Mouse (Mus musculus) MEL (cell line): Measurements from ENCODE around the gene Ctc1. TPM values are rescaled to one million over a fixed set of nuclear protein-coding genes. Genes with fewer than 3 reads are reported as not detected.
A peak's percentile ranks its signal among the peaks of the same experiment; 100 is the strongest.

Experiments used
- DNase-seq: peaks from one replicate; pipeline ENCODE4 v3.0.0; 2011; ENCODE audit warnings: low read depth, low spot score
- H3K27ac ChIP-seq: 2 replicates; pipeline ENCODE4 v1.5.1; 2012; ENCODE audit warnings: low read depth, mild to moderate bottlenecking, control low read depth, low read length, moderate library complexity; ENCODE audit not compliant: control insufficient read depth
- H3K27me3 ChIP-seq, 2 experiments: fragments of 150-350 bp in 1 of 2; sonication (generic) in 1 of 2; 2 replicates each; pipeline ENCODE4 v1.6.1; 2012; ENCODE audit warnings: low read length in 2 of 2, mild to moderate bottlenecking in 2 of 2, improper control_type of control experiment in 1 of 2, moderate library complexity in 1 of 2; ENCODE audit not compliant: insufficient read depth in 2 of 2, control insufficient read depth in 1 of 2
- H3K36me3 ChIP-seq, 2 experiments: 2 replicates each; pipeline ENCODE4 v1.6.1; 2012 to 2014; ENCODE audit warnings: low read length in 2 of 2, improper control_type of control experiment in 1 of 2, inconsistent platforms in 1 of 2, mild to moderate bottlenecking in 1 of 2; ENCODE audit not compliant: insufficient read depth in 2 of 2, control insufficient read depth in 1 of 2
- H3K4me1 ChIP-seq, 2 experiments: fragments of 150-350 bp in 1 of 2; sonication (generic) in 1 of 2; 2 replicates each; pipeline ENCODE4 v1.6.1; 2012; ENCODE audit warnings: low read length in 2 of 2, improper control_type of control experiment in 1 of 2, mild to moderate bottlenecking in 1 of 2; ENCODE audit not compliant: insufficient read depth in 2 of 2, control insufficient read depth in 1 of 2
- H3K4me3 ChIP-seq, 2 experiments: fragments of 150-350 bp in 1 of 2; sonication (generic) in 1 of 2; 2 replicates each; pipeline ENCODE4 v1.5.1; 2012; ENCODE audit warnings: low read depth in 2 of 2, low read length in 2 of 2, mild to moderate bottlenecking in 2 of 2, moderate library complexity in 2 of 2, control low read depth in 1 of 2, improper control_type of control experiment in 1 of 2; ENCODE audit not compliant: control insufficient read depth in 1 of 2, insufficient read depth in 1 of 2
- H3K79me2 ChIP-seq: 2 replicates; pipeline ENCODE4 v1.6.1; 2012; ENCODE audit warnings: mild to moderate bottlenecking, low read length, moderate library complexity; ENCODE audit not compliant: control insufficient read depth, poor library complexity, insufficient read depth
- H3K9ac ChIP-seq: 2 replicates; pipeline ENCODE4 v1.6.1; 2012; ENCODE audit warnings: low read depth, mild to moderate bottlenecking, control low read depth, low read length, moderate library complexity; ENCODE audit not compliant: control insufficient read depth, poor library complexity, severe bottlenecking
- H3K9me3 ChIP-seq: fragments of 150-350 bp; sonication (generic); replicated peaks from 2 replicates; pipeline ENCODE4 v1.6.1; 2012; ENCODE audit warnings: mild to moderate bottlenecking, low read length, improper control_type of control experiment, moderate library complexity; ENCODE audit not compliant: insufficient read depth
- BHLHE40 ChIP-seq: IDR thresholded peaks from 2 replicates; pipeline ENCODE4 v1.6.1; 2012; ENCODE audit warnings: low read depth, mild to moderate bottlenecking, inconsistent platforms, low read length, improper control_type of control experiment, borderline replicate concordance
- CHD1 ChIP-seq: IDR thresholded peaks from 2 replicates; pipeline ENCODE4 v1.6.1; 2012; ENCODE audit warnings: low read depth, mild to moderate bottlenecking, inconsistent platforms, low read length, improper control_type of control experiment
- CHD2 ChIP-seq: IDR thresholded peaks from 2 replicates; pipeline ENCODE4 v1.6.1; 2011; ENCODE audit warnings: low read length, improper control_type of control experiment
- ELF1 ChIP-seq: IDR thresholded peaks from 2 replicates; pipeline ENCODE4 v1.6.1; 2014; ENCODE audit warnings: low read depth, mild to moderate bottlenecking, inconsistent platforms, low read length, improper control_type of control experiment, moderate library complexity
- EP300 ChIP-seq, 2 experiments: IDR thresholded peaks; 2 replicates each; pipeline ENCODE4 v1.6.1; 2011; ENCODE audit warnings: improper control_type of control experiment in 2 of 2, low read length in 2 of 2, low read depth in 1 of 2, mild to moderate bottlenecking in 1 of 2
- ETS1 ChIP-seq: IDR thresholded peaks from 2 replicates; pipeline ENCODE4 v1.6.1; 2012; ENCODE audit warnings: low read depth, mild to moderate bottlenecking, inconsistent platforms, low read length, improper control_type of control experiment, moderate library complexity
- GABPA ChIP-seq: IDR thresholded peaks from 2 replicates; pipeline ENCODE4 v1.6.1; 2012; ENCODE audit warnings: low read depth, mild to moderate bottlenecking, inconsistent platforms, low read length, improper control_type of control experiment, moderate library complexity
- GATA1 ChIP-seq: IDR thresholded peaks from 2 replicates; pipeline ENCODE4 v1.6.1; 2011; ENCODE audit warnings: low read depth, low read length, improper control_type of control experiment
- HCFC1 ChIP-seq: IDR thresholded peaks from 2 replicates; pipeline ENCODE4 v1.6.1; 2012; ENCODE audit warnings: low read depth, mild to moderate bottlenecking, inconsistent platforms, low read length, improper control_type of control experiment, moderate library complexity
- JUND ChIP-seq: IDR thresholded peaks from 2 replicates; pipeline ENCODE4 v1.6.1; 2011; ENCODE audit warnings: low read depth, mild to moderate bottlenecking, improper control_type of control experiment, low read length
- MAFK ChIP-seq: IDR thresholded peaks from 2 replicates; pipeline ENCODE4 v1.6.1; 2011; ENCODE audit warnings: low read depth, mild to moderate bottlenecking, low read length, improper control_type of control experiment, borderline replicate concordance
- MAX ChIP-seq: IDR thresholded peaks from 2 replicates; pipeline ENCODE4 v1.6.1; 2011; ENCODE audit warnings: low read length, improper control_type of control experiment
- MEF2A ChIP-seq: IDR thresholded peaks from 2 replicates; pipeline ENCODE4 v1.6.1; 2014; ENCODE audit warnings: low read depth, mild to moderate bottlenecking, inconsistent platforms, low read length, improper control_type of control experiment; ENCODE audit not compliant: poor library complexity, insufficient replicate concordance, severe bottlenecking; ENCODE audit errors: extremely low read depth
- MXI1 ChIP-seq: IDR thresholded peaks from 2 replicates; pipeline ENCODE4 v1.6.1; 2011; ENCODE audit warnings: mild to moderate bottlenecking, low read depth, low read length, improper control_type of control experiment
- MYB ChIP-seq: IDR thresholded peaks from 2 replicates; pipeline ENCODE4 v1.6.1; 2011; ENCODE audit warnings: mild to moderate bottlenecking, low read depth, low read length, improper control_type of control experiment
- MYC ChIP-seq: IDR thresholded peaks from 2 replicates; pipeline ENCODE4 v1.6.1; 2011; ENCODE audit warnings: low read depth, mild to moderate bottlenecking, low read length, improper control_type of control experiment, moderate library complexity
- POLR2AphosphoS2 ChIP-seq: IDR thresholded peaks from 2 replicates; pipeline ENCODE4 v1.6.1; 2011; ENCODE audit warnings: low read length, improper control_type of control experiment
- RAD21 ChIP-seq: IDR thresholded peaks from 2 replicates; pipeline ENCODE4 v1.6.1; 2011; ENCODE audit warnings: mild to moderate bottlenecking, low read depth, low read length, improper control_type of control experiment
- SIN3A ChIP-seq: IDR thresholded peaks from 2 replicates; pipeline ENCODE4 v1.6.1; 2012; ENCODE audit warnings: low read length, improper control_type of control experiment, inconsistent platforms
- SMC3 ChIP-seq: IDR thresholded peaks from 2 replicates; pipeline ENCODE4 v1.6.1; 2011; ENCODE audit warnings: low read depth, low read length, improper control_type of control experiment
- TAL1 ChIP-seq: IDR thresholded peaks from 2 replicates; pipeline ENCODE4 v1.6.1; 2012; ENCODE audit warnings: mild to moderate bottlenecking, inconsistent platforms, low read length, moderate library complexity, mixed read lengths
- TBP ChIP-seq: IDR thresholded peaks from 2 replicates; pipeline ENCODE4 v1.8.0; 2011; ENCODE audit warnings: low read depth, low read length, improper control_type of control experiment
- TCF12 ChIP-seq: IDR thresholded peaks from 2 replicates; pipeline ENCODE4 v1.6.1; 2014; ENCODE audit warnings: low read depth, mild to moderate bottlenecking, inconsistent platforms, low read length, improper control_type of control experiment, moderate library complexity
- ZC3H11A ChIP-seq: IDR thresholded peaks from 2 replicates; pipeline ENCODE4 v1.6.1; 2012; ENCODE audit warnings: low read depth, mild to moderate bottlenecking, inconsistent platforms, low read length, improper control_type of control experiment
- ZNF384 ChIP-seq: IDR thresholded peaks from 2 replicates; pipeline ENCODE4 v1.6.1; 2012; ENCODE audit warnings: low read depth, mild to moderate bottlenecking, inconsistent platforms, low read length, improper control_type of control experiment
- polyA plus RNA-seq, 2 experiments: library from polyadenylated mRNA; stranded (reverse) in 1 of 2; unstranded in 1 of 2; fragments of >175 nt in 1 of 2; fragments of >200 nt in 1 of 2; gene quantifications; 2 replicates each; pipeline versions ENCODE4 v1.2.1 to v1.2.4; 2012; ENCODE audit warnings: low replicate concordance in 2 of 2, low read depth in 1 of 2; ENCODE audit not compliant: insufficient read length in 2 of 2, insufficient read depth in 1 of 2, missing spikeins in 1 of 2
- total RNA-seq: library from RNA; depleted of rRNA; stranded (reverse); fragments of 300-350 nt; gene quantifications from 2 replicates; pipeline ENCODE4 v1.2.3, GENCODE M21; 2012

Gene Ctc1
- total and polyA plus RNA-seq, 3 experiments: 16.0 to 59.1 TPM; not detected in 1

GRCm38 (mm10) chr11:69008182-69009121 is 7.3 kb upstream of the Ctc1 start, which contains the start of gene Pfas (continued):
- TF ChIP-seq HCFC1 (peak; percentile 92), ZC3H11A (no peak), SMC3 (no peak), MEF2A (no peak)

GRCm38 (mm10) chr11:69009508-69009907 is 6.2 kb upstream of the Ctc1 start:
- peaks cover 0 to 10% of the 10 kb centered on the region in 2 experiments; a peak in 3 of 4 replicates for H3K4me1 ChIP-seq

DNA sequence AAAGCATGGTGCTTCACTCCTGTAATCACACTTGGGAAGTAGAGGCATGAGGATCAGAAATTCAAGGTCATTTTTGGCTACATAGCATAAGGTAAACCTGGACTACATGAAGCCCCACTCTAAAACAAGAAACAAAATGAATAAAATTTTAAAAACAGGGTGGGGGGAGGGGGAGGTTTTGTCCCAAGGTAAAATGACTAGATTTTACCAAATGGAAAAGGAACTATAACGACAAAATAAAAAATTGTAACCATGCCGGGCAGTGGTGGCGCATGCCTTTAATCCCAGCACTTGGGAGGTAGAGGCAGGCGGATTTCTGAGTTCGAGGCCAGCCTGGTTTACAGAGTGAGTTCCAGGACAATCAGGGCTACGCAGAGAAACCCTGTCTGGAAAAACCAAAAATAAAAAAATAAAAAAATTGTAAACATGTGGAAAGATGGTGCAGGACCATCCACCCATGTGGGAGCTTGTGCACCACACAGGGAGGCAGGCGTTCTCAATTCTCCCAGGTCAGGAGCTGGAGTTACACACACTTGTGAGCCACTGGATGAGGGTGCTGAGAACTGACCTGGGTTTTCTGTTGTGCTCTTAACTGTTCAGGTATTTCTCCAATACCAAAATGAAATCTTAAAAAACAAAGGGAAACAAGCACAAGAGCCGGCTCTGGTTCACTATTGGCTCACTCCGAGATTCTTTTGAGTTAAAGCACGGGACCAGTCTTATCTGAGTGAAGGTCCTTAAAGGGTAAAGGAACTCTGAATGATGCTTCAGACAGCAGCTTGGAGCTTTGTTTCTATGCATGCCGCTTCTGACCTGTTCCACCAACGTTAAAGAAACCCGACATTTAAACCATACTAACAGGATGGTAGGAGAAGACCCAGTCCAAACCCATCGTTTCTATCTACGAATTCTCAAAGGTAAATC is 5.0 kb upstream of the Ctc1 start:
- peaks cover 25% of the 10 kb centered on the region for H3K79me2 ChIP-seq
- no peaks in the 10 kb centered on the region for H3K9me3 ChIP-seq
- peaks cover 0 to 22% of the 10 kb centered on the region in 2 experiments; a peak in 2 of 4 replicates for H3K36me3 ChIP-seq
- H3K4me3 ChIP-seq: peak overlapping the region; percentile 28 to 47
- H3K27ac ChIP-seq: peak overlapping the region; percentile 58
- H3K9ac ChIP-seq: peak overlapping the region; percentile 40
- H3K4me1 ChIP-seq: peaks cover 0 to 15% of the 10 kb centered on the region in 2 experiments; a peak in 3 of 4 replicates
- DNase-seq: peak; percentile 83
- no peaks in the 10 kb centered on the region for H3K27me3 ChIP-seq
- no peak for TF ChIP-seq TAL1
- no peak for TF ChIP-seq MAX
- no peak for TF ChIP-seq GABPA
- no peak for TF ChIP-seq RAD21
- no peak for TF ChIP-seq EP300 (IDR thresholded peaks at IDR 0.05; ENCODE audit: low read depth in 1 of 2, low read length in 2 of 2)
- TF ChIP-seq MXI1: no peak; the same call in none of the 2 replicates
- no peak for TF ChIP-seq SMC3
- no peak for TF ChIP-seq HCFC1
- TF ChIP-seq JUND: no peak
- no peak for TF ChIP-seq CHD1
- TF ChIP-seq ZNF384: no peak
- no peak for TF ChIP-seq ETS1
- TF ChIP-seq POLR2AphosphoS2: no peak
- peak; percentile 97 for TF ChIP-seq TBP
- peak; percentile 93 for TF ChIP-seq BHLHE40
- no peak for TF ChIP-seq ZC3H11A
- TF ChIP-seq MAFK: no peak
- TF ChIP-seq SIN3A: peak; percentile 53
- TF ChIP-seq ELF1: no peak
- peak; percentile 73; the same call in 1 of the 2 replicates for TF ChIP-seq GATA1
- TF ChIP-seq CHD2: no peak
- TF ChIP-seq MYB: no peak
- TF ChIP-seq TCF12: no peak

More at GRCm38 (mm10) chr11:69009508-69009907, 6.2 kb upstream of the Ctc1 start:
- no peak overlapping the region for H3K9ac ChIP-seq
- TF ChIP-seq RAD21 (no peak), TBP (peak; percentile 90), MYC (no peak), ZNF384 (no peak), GATA1 (no peak)
- TF ChIP-seq, all 39 proteins: peak for 1
- Histone ChIP-seq H3K27me3 (no peaks in the 10 kb centered on the region), H3K4me3 (no peak overlapping the region), H3K36me3 (peaks cover 0 to 18% of the 10 kb centered on the region in 2 experiments; a peak in 2 of 4 replicates), H3K9me3 (no peaks in the 10 kb centered on the region), H3K79me2 (peaks cover 34% of the 10 kb centered on the region), H3K27ac (no peak overlapping the region)
- DNase-seq: peak; percentile 52
